Comparison of ENCODE assay signal across 10 mouse cellular contexts in genomic region chr7:19940256-19940655, GRCm38 (mm10). TPM values are rescaled to one million over a fixed set of nuclear protein-coding genes. Genes with fewer than 3 reads are reported as not detected.
DNase-seq lines count a peak whose midpoint lies in the region; ATAC-seq lines count a peak whose summit lies in the region.
"Had no signal": no experiment of that assay in that cellular context is flagged by ENCODE, and none has a peak within 500 bp of the region (broad histone marks: within the 10 kb centered on the region; RNA-seq: fewer than 3 reads in every experiment).

No protein-coding gene starts in this region.

- no peak overlapping the region for H3K9ac ChIP-seq in kidney, embryonic 14.5 days (ENCODE audit: low read depth, low read length)
- H3K9ac ChIP-seq in intestine, embryonic 16.5 days (ENCODE audit: low read depth, low read length), result peak overlapping the region; percentile 45; the same call in 1 of the 2 replicates
- peak overlapping the region; percentile 14; the same call in 1 of the 2 replicates for H3K9ac ChIP-seq in lung, embryonic 16.5 days (ENCODE audit: low read length)
- no peak overlapping the region for H3K9ac ChIP-seq in hindbrain, embryonic 13.5 days

- H3K27me3 ChIP-seq in kidney, embryonic 14.5 days (ENCODE audit: control insufficient read depth, insufficient read depth, low read length), result no peaks in the 10 kb centered on the region
- H3K27me3 ChIP-seq in intestine, embryonic 16.5 days (replicated peaks; ENCODE audit: control insufficient read depth, insufficient read depth, low read length), result no peaks in the 10 kb centered on the region
- no peaks in the 10 kb centered on the region for H3K27me3 ChIP-seq in lung, embryonic 16.5 days (ENCODE audit: control insufficient read depth, insufficient read depth, low read depth, low read length)
- H3K27me3 ChIP-seq in hindbrain, embryonic 13.5 days, result no peaks in the 10 kb centered on the region

- no peak overlapping the region for H3K27ac ChIP-seq in kidney, embryonic 14.5 days (ENCODE audit: low read depth, low read length)
- H3K27ac ChIP-seq in intestine, embryonic 16.5 days (ENCODE audit: low read length), result peak overlapping the region; percentile 45
- peak overlapping the region; percentile 71 for H3K27ac ChIP-seq in lung, embryonic 16.5 days (ENCODE audit: low read length)
- H3K27ac ChIP-seq in hindbrain, embryonic 13.5 days, result no peak overlapping the region

- H3K4me3 ChIP-seq in kidney, embryonic 14.5 days (ENCODE audit: low read length), result no peak overlapping the region
- H3K4me3 ChIP-seq in intestine, embryonic 16.5 days (ENCODE audit: low read length), result no peak overlapping the region
- H3K4me3 ChIP-seq in lung, embryonic 16.5 days (ENCODE audit: low read length), result no peak overlapping the region
- no peak overlapping the region for H3K4me3 ChIP-seq in hindbrain, embryonic 13.5 days

- no peaks in the 10 kb centered on the region for H3K4me1 ChIP-seq in kidney, embryonic 14.5 days (ENCODE audit: control insufficient read depth, insufficient read depth, low read length)
- peaks cover 11% of the 10 kb centered on the region for H3K4me1 ChIP-seq in intestine, embryonic 16.5 days (ENCODE audit: control insufficient read depth, insufficient read depth, low read length)
- H3K4me1 ChIP-seq in lung, embryonic 16.5 days (replicated peaks; ENCODE audit: control insufficient read depth, insufficient read depth, low read length), result peaks cover 23% of the 10 kb centered on the region
- H3K4me1 ChIP-seq in hindbrain, embryonic 13.5 days (replicated peaks), result no peaks in the 10 kb centered on the region

- H3K4me2 ChIP-seq in kidney, embryonic 14.5 days (replicated peaks; ENCODE audit: low read depth, low read length), result no peak overlapping the region
- 0 out of 2 replicates have a peak overlapping the region, but pooled peaks have one; percentile 6 for H3K4me2 ChIP-seq in intestine, embryonic 16.5 days (ENCODE audit: low read depth, low read length)
- peak overlapping the region; percentile 41 for H3K4me2 ChIP-seq in lung, embryonic 16.5 days (ENCODE audit: low read depth, low read length)
- H3K4me2 ChIP-seq in hindbrain, embryonic 13.5 days, result no peak overlapping the region

- WGBS in kidney, embryonic 14.5 days, result 16% methylated on average over 4 of the region's 6 CpGs
- WGBS in intestine, embryonic 16.5 days, result 12% methylated on average over 5 of the region's 6 CpGs
- 5% methylated on average over 5 of the region's 6 CpGs for WGBS in lung, embryonic 16.5 days
- 56% methylated on average over 5 of the region's 6 CpGs for WGBS in hindbrain, embryonic 13.5 days

- no peak for ATAC-seq in kidney, embryonic 14.5 days (ENCODE audit: low FRiP score, low TSS enrichment)
- peak; percentile 52 for ATAC-seq in intestine, embryonic 16.5 days
- ATAC-seq in lung, embryonic 16.5 days (ENCODE audit: low read depth), result peak; percentile 55
- no peak for ATAC-seq in hindbrain, embryonic 13.5 days (ENCODE audit: low FRiP score)

- H3K9me3 ChIP-seq in kidney, embryonic 14.5 days (ENCODE audit: control insufficient read depth, low read length), result no peaks in the 10 kb centered on the region
- H3K9me3 ChIP-seq in intestine, embryonic 16.5 days (ENCODE audit: control insufficient read depth, low read length), result no peaks in the 10 kb centered on the region
- no peaks in the 10 kb centered on the region for H3K9me3 ChIP-seq in lung, embryonic 16.5 days (ENCODE audit: control insufficient read depth, low read length)
- no peaks in the 10 kb centered on the region for H3K9me3 ChIP-seq in hindbrain, embryonic 13.5 days

- DNase-seq in kidney, adult 11 months, result peak; percentile 34
- peak; percentile 65 to 77 for DNase-seq in thymus, postnatal 36 days
- no peak for DNase-seq in spleen, adult 12 weeks (ENCODE audit: low spot score)
- DNase-seq in cerebellum, adult 18-20 months, result no peak

- H3K36me3 ChIP-seq in kidney, embryonic 14.5 days (ENCODE audit: control insufficient read depth, insufficient read depth, low read length), result no peaks in the 10 kb centered on the region
- H3K36me3 ChIP-seq in intestine, embryonic 16.5 days (ENCODE audit: control insufficient read depth, insufficient read depth, low read length), result no peaks in the 10 kb centered on the region
- no peaks in the 10 kb centered on the region for H3K36me3 ChIP-seq in lung, embryonic 16.5 days (ENCODE audit: control insufficient read depth, insufficient read depth, low read length)
- no peaks in the 10 kb centered on the region for H3K36me3 ChIP-seq in hindbrain, embryonic 13.5 days

RNA-seq across cellular contexts. Expression of gene Igsf23, which starts 10.3 kb away (rescaled TPM):
- polyA plus RNA-seq in kidney, embryonic 14.5 days (2014; fragmentation: Nextera tagmentation; extraction: Ambion mirVana), result not detected in 2 replicates
- polyA plus RNA-seq in intestine, embryonic 16.5 days (2015; fragmentation: Nextera tagmentation; extraction: Ambion mirVana), result 14.7 and 19.1 TPM in 2 replicates
- 1.8 and 2.3 TPM in 2 replicates for polyA plus RNA-seq in lung, embryonic 16.5 days (2015; fragmentation: Nextera tagmentation; extraction: Ambion mirVana)
- 0.13 TPM in 1 of 2 replicates, not detected in the other for polyA plus RNA-seq in hindbrain, embryonic 13.5 days (2015; fragmentation: Nextera tagmentation; extraction: Ambion mirVana)
- polyA plus RNA-seq: embryonic facial prominence, embryonic 14.5 days had no signal

RNA-seq across cellular contexts. Expression of gene Pvr, which starts 19.3 kb away (rescaled TPM):
- 9.6 and 10.8 TPM in 2 replicates for polyA plus RNA-seq in kidney, embryonic 14.5 days (2014; fragmentation: Nextera tagmentation; extraction: Ambion mirVana)
- 13.9 and 16.5 TPM in 2 replicates for polyA plus RNA-seq in intestine, embryonic 16.5 days (2015; fragmentation: Nextera tagmentation; extraction: Ambion mirVana)
- 23.9 and 26.1 TPM in 2 replicates for polyA plus RNA-seq in lung, embryonic 16.5 days (2015; fragmentation: Nextera tagmentation; extraction: Ambion mirVana)
- polyA plus RNA-seq in hindbrain, embryonic 13.5 days (2015; fragmentation: Nextera tagmentation; extraction: Ambion mirVana), result 7.8 and 9.4 TPM in 2 replicates

RNA-seq across cellular contexts. Expression of gene Ceacam20, which starts 25.0 kb away (rescaled TPM):
- not detected in 2 replicates for polyA plus RNA-seq in kidney, embryonic 14.5 days (2014; fragmentation: Nextera tagmentation; extraction: Ambion mirVana)
- 3.5 and 6.5 TPM in 2 replicates for polyA plus RNA-seq in intestine, embryonic 16.5 days (2015; fragmentation: Nextera tagmentation; extraction: Ambion mirVana)
- not detected in 2 replicates for polyA plus RNA-seq in lung, embryonic 16.5 days (2015; fragmentation: Nextera tagmentation; extraction: Ambion mirVana)
- not detected in 2 replicates for polyA plus RNA-seq in hindbrain, embryonic 13.5 days (2015; fragmentation: Nextera tagmentation; extraction: Ambion mirVana)
- polyA plus RNA-seq: C2C12; embryonic facial prominence, embryonic 14.5 days had no signal

RNA-seq across cellular contexts. Expression of gene Nlrp9b, which starts 51.0 kb away (rescaled TPM):
- not detected in 2 replicates for polyA plus RNA-seq in kidney, embryonic 14.5 days (2014; fragmentation: Nextera tagmentation; extraction: Ambion mirVana)
- polyA plus RNA-seq in intestine, embryonic 16.5 days (2015; fragmentation: Nextera tagmentation; extraction: Ambion mirVana), result 0.75 and 0.76 TPM in 2 replicates
- not detected in 2 replicates for polyA plus RNA-seq in lung, embryonic 16.5 days (2015; fragmentation: Nextera tagmentation; extraction: Ambion mirVana)
- polyA plus RNA-seq in hindbrain, embryonic 13.5 days (2015; fragmentation: Nextera tagmentation; extraction: Ambion mirVana), result not detected in 2 replicates
- polyA plus RNA-seq: C2C12; embryonic facial prominence, embryonic 14.5 days had no signal

RNA-seq across cellular contexts. Expression of gene Ceacam19, which starts 52.5 kb away (rescaled TPM):
- polyA plus RNA-seq in kidney, embryonic 14.5 days (2014; fragmentation: Nextera tagmentation; extraction: Ambion mirVana), result not detected in 2 replicates
- polyA plus RNA-seq in intestine, embryonic 16.5 days (2015; fragmentation: Nextera tagmentation; extraction: Ambion mirVana), result not detected in 2 replicates
- 0.06 TPM in 1 of 2 replicates, not detected in the other for polyA plus RNA-seq in lung, embryonic 16.5 days (2015; fragmentation: Nextera tagmentation; extraction: Ambion mirVana)
- polyA plus RNA-seq in hindbrain, embryonic 13.5 days (2015; fragmentation: Nextera tagmentation; extraction: Ambion mirVana), result not detected in 2 replicates
- polyA plus RNA-seq: C2C12 had no signal

Comparison
In these comparisons a context has a peak if more than half of its experiments do, and no peak if none do; other contexts are left out.
1. DNase-seq: peak in kidney, adult 11 months (single experiment) and thymus, postnatal 36 days (2 of 2); none in spleen, adult 12 weeks (single experiment) and cerebellum, adult 18-20 months (0 of 2).
2. ATAC-seq: peak in intestine, embryonic 16.5 days (single experiment) and lung, embryonic 16.5 days (single experiment); none in kidney, embryonic 14.5 days (single experiment) and hindbrain, embryonic 13.5 days (single experiment).
3. H3K27ac ChIP-seq: peak in intestine, embryonic 16.5 days (single experiment) and lung, embryonic 16.5 days (single experiment); none in kidney, embryonic 14.5 days (single experiment) and hindbrain, embryonic 13.5 days (single experiment).
4. H3K4me2 ChIP-seq: peak in intestine, embryonic 16.5 days (single experiment) and lung, embryonic 16.5 days (single experiment); none in kidney, embryonic 14.5 days (single experiment) and hindbrain, embryonic 13.5 days (single experiment).
5. H3K9ac ChIP-seq: peak in intestine, embryonic 16.5 days (single experiment) and lung, embryonic 16.5 days (single experiment); none in kidney, embryonic 14.5 days (single experiment) and hindbrain, embryonic 13.5 days (single experiment).